Mouse (Mus musculus): ENCODE measurements around the gene Kynu.

Gene Kynu

GRCm38 (mm10) chr2:43646962-43647361, 91.8 kb downstream of the Kynu start:
- no peak for DNase-seq (ENCODE audit: low spot score in 2 of 2)

GRCm38 (mm10) chr2:43669588-43669987, 114.5 kb downstream of the Kynu start:
- DNase-seq (ENCODE audit: low spot score in 2 of 2), result no peak

- peak; percentile 70 to 75 for DNase-seq (ENCODE audit: low spot score in 2 of 2)
Observed at GRCm38 (mm10) chr2:43673619-43674018, 118.5 kb downstream of the Kynu start.

- no peak for DNase-seq (ENCODE audit: low spot score in 2 of 2)
Observed at GRCm38 (mm10) chr2:43674098-43674497, 119.0 kb downstream of the Kynu start.

GRCm38 (mm10) chr2:43675277-43675676, 120.1 kb downstream of the Kynu start:
- DNase-seq (ENCODE audit: low spot score in 2 of 2), result no peak

- DNase-seq (ENCODE audit: low spot score in 2 of 2), result peak in 1 of 2 experiments; percentile 10
Observed at GRCm38 (mm10) chr2:43690402-43690801, 135.3 kb downstream of the Kynu start.

GRCm38 (mm10) chr2:43691290-43691689, 136.2 kb downstream of the Kynu start:
- DNase-seq (ENCODE audit: low spot score in 2 of 2), result no peak

GRCm38 (mm10) chr2:43695635-43696034, 140.5 kb downstream of the Kynu start:
- DNase-seq (ENCODE audit: low spot score in 2 of 2), result no peak

- no peak for DNase-seq (ENCODE audit: low spot score in 2 of 2)
Observed at GRCm38 (mm10) chr2:43712611-43713138, 157.5 kb downstream of the Kynu start.

GRCm38 (mm10) chr2:43722446-43723103, 167.4 kb downstream of the Kynu start:
- peak; percentile 80 to 84 for DNase-seq (ENCODE audit: low spot score in 2 of 2)

GRCm38 (mm10) chr2:43723104-43723541, 168.0 kb downstream of the Kynu start:
- no peak for DNase-seq (ENCODE audit: low spot score in 2 of 2)

- no peak for DNase-seq (ENCODE audit: low spot score in 2 of 2)
Observed at GRCm38 (mm10) chr2:43727181-43727580, 172.1 kb downstream of the Kynu start.

- no peak for DNase-seq (ENCODE audit: low spot score in 2 of 2)
Observed at GRCm38 (mm10) chr2:43727693-43728092, 172.6 kb downstream of the Kynu start.

GRCm38 (mm10) chr2:43728831-43729230, 173.7 kb downstream of the Kynu start:
- DNase-seq (ENCODE audit: low spot score in 2 of 2), result no peak
